Mouse (Mus musculus): ENCODE results near the gene Krt6a. TPM values are rescaled to one million over a fixed set of nuclear protein-coding genes. Genes with fewer than 3 reads are reported as not detected.
"Not testable (repeated sequence)": the region's sequence is repeated elsewhere in the genome, so short reads cannot be mapped to it uniquely, and the experiment has no call there.

The Krt6a gene
- total RNA-seq (2021), result not detected

DNA sequence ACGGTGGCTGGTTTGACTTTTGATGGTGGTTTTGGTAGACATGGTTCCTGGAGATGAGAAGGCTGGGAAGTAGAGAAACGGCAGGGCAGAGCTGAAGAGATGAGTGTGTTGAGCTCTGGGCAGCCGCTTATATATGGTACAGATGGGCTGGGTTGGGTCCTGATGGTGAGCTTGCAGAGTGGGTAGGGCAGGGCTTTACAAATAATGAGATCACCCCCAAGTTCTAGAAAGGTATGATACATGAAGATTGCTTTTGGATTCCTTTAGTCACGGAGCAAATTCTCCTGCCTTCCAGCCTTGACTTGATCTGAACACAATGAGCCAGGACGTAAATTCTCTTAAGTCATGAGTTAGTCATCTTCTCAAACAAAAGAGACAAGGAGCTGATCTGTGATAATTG is at the start of gene Krt6a:
Gene Krt6a (minus strand): TSS at position 101 of the 400 bp plus-strand sequence.
- DNase-seq, result no peak

DNA sequence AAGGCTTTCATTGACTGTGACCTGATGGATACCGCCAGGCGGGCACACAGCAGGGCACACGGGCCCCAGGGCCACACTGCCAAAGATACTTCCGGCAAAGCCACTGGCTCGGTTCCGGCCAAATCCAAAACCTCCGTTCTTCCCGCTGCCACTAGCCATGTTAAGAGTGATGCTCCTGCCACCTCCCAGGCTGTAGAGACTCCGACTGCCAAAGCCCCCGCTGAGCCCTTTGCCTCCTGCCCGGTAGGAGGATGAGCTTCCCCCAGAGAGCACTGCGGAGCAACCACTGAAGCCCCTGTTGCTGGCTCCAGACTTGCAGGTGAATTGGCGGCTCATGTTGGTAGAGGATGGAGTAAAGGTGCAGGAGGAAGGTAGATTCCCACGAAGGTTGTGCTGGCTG is 48.6 kb upstream of the Krt6a start, which contains the start of gene Krt71:
Gene Krt71 (minus strand): TSS at position 399 of the 400 bp plus-strand sequence.
- DNase-seq, result no peak

DNA sequence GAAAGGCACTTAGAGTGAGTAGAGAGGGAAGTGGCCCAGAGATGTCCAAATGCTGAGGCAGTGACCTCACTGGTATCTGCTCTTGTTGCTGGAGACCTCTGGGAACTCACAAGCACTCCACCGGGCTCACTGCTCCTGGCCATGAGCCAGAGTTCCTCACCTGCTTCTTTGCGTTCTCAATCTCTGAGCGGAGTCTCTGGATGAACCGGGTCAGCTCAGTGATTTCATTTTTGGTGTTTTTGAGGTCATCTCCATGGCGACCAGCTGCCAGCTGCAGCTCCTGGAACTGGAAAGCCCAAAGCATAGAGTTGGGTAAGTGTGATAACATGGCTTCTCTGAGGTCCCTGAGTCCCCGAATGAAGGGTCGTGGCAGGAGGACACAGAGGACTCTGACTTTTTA is 43.7 kb upstream of the Krt6a start:
- no peak for DNase-seq

DNA sequence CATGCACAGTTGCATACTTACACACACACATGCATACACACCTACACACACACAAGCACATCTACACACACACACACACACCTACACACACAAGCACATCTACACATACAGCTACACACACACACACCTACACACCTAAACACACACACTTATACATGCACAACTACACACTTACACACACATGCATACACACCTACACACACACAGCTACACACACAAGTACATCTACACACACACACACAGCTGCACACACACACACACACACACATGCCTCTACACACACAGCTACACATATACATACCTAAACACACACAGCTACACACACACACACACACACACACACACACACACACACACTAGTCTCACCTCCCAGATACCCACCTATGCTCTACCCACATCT is 36.5 kb upstream of the Krt6a start:
- no peak for DNase-seq

DNA sequence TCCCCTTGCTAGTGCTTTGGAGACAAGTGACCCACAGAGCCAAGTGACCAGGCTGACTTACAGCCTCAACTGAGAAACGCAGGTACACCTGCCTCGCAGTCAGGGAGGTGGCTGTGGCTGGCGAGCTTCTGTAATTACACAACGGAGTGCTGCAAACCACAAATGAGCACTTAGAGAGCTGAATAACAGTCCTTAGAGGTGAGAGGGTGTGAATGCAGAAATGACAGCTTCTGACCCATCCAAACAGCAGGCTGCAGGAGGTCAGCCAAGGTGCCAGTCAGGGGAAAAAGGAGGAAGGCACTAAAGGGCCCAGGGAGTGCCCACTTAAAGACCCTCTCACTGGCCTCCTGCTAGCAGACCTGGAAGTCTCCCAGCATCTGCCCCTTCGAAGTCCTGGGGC is 30.6 kb upstream of the Krt6a start:
- no peak for DNase-seq

DNA sequence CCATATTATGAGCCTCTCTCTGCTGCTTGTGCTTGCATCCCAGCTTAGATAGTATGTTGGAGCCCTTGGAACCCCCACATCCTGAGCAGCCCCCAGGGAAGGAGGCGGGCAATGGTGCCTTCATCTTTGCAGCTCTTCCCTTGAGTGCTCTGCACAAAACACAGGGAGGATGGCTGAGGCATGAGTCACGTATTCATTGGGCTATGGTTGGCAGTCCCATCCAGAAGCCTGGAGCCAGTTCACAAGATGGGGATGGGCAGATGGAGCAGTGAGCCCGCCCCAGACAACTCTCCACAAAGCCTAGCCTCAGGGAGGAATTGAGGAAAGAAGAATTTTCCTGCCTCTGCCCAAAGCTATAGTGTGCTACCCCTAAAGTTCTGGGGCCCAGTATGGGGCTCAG is 21.7 kb upstream of the Krt6a start:
- DNase-seq, result no peak

DNA sequence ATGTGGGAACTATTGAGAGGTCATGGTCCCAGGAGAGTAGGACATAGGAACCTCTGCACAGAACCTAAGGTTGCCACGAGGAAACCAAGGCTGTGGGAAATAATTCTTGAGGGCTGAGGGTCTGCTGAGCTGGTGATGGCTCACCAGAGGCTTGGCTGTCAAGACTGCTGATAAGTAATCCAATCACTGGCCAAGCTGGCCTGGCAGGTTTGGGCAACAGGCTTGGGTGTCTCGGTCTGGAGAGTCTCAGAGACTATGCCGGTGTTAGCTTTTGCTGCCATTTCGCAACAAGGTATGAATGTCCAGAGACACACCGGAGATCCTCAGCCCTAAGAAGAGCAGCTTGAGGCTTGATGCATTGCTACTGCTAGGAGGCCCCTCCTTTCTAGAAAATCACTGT is 20.2 kb upstream of the Krt6a start:
- no peak for DNase-seq

DNA sequence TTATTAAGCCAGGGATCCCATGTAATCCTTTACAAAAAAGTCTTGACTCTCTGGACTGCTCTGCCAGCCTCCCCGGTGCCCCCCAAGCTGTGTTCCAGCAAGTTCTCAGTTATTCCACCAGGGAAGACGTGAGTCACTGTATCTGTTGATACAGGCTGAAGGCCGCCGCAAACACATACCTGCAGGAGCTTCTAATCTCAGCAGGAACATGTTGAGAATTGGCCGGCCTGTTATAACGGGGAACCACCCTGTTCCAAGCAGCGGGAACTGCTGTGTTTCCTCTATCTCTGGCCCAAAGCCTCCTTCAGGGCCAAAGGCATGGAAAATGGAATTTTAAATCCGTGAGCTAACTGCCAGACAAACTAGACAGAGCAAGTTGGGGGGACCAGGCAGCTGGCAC is 19.6 kb upstream of the Krt6a start:
- no peak for DNase-seq

DNA sequence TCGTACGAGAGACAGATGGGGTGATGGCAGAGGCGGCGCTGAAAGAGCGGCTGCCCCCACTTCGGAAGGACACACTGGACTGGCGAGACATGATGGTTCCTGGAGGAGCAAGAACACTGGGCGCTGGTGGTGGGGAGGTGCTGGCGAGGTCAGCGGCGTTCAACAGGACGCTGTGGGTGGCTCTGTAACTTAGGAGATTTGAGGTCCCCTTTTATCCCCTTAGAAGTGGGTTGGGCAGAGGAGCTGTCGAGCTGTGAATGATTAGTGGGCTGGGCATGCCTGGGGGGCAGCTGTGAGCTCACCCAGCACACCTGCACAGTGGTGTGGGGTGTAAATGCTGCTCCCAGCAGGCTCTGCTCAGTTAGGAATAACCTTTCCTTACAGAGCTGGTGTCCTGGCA is 18.6 kb upstream of the Krt6a start, which contains the start of gene Krt5:
Gene Krt5 (minus strand): TSS at position 179 of the 400 bp plus-strand sequence.
- no peak for DNase-seq

DNA sequence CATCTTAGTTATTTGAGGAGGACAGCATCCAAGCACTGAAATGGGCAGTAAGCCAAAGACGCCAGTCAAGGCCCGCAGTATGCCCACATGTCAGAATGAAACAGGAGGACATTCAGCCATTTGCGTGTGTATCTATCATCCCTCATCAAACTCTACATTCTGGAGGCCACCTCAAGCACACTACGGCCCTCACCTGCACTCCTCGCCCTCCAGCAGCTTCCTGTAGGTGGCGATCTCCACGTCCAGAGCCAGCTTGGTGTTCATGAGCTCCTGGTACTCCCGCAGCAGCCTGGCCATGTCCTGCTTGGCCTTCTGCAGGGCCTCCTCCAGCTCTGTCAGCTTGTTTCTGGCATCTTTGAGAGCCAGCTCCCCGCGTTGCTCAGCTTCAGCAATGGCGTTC is 14.6 kb upstream of the Krt6a start:
- no peak for DNase-seq

DNA sequence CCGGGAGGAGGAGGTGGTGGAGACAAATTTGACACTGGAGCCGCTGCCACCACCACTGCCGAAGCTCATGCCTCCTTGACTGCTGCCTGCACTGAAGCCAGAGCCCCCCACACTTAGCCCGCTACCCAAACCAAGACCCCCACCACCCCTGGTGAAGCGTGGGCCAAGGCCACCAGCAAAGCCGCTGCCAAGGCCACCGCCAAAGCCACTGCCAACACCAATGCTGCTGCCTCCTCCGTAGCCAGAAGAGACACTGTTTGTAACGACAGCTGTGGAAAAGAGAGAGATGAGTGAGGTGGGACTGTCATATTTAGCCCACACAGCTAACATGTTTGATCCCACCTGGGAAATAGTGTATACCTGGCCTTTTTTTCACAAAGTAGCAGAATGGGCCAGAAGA is 13.3 kb upstream of the Krt6a start:
- DNase-seq, result no peak

DNA sequence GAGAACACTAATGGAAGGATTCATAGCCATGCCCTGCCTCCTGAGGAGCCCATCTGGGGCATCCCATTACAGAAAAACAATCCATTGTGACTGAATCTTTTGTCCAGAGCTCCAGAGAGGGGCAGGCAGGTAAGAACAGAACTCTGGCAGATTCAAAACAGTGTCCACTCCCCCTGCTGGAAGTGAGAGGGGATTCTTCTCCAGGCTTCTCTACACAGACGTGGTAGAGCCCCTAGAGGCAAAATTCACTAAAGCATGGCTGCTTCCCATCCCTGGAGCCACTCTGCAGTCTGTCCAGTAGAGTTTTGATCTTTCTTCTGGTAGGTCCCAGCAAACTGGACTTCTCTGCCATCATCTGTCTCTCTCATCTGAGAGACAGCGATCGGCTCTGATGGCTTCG is 10.0 kb upstream of the Krt6a start:
- peak; percentile 24 for DNase-seq

DNA sequence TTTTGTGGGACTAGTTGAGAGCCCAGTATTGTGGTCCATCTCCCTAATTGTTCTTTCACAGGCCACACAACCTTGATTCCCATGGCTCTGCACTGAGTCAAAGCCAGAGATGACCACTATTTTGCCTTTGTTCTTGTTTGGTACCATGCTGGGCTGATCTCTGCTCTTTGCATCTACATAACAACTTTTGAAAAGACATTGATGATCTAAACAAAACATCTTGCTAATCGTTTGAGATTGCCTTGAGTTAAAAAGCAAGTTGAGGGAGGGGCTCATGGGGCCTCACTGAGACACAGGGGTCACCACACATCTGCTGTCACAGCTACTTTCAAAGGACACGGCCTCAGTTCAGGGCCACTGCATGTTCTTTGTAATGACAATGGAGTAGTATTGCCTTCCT is 8.3 kb upstream of the Krt6a start:
- DNase-seq, result no peak

DNA sequence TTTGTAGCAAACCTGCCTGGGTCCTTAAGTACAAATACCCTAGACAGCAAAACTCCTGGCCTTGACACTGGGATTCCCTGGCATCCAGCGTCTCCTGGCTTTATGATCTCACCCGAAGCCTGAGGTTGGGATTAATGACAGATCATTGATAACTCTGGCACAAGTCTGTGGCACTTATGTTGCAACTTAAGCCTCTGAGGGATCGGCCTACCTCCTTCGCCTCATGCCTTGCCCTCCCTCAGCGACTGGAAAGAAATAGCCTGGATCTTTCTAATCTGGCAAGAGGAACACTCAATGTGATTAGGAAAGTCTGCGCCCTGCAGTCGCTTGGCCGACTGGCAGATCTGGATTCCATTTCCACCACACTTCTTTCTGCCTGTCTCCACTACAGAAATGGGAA is 5.8 kb upstream of the Krt6a start:
- no peak for DNase-seq

DNA sequence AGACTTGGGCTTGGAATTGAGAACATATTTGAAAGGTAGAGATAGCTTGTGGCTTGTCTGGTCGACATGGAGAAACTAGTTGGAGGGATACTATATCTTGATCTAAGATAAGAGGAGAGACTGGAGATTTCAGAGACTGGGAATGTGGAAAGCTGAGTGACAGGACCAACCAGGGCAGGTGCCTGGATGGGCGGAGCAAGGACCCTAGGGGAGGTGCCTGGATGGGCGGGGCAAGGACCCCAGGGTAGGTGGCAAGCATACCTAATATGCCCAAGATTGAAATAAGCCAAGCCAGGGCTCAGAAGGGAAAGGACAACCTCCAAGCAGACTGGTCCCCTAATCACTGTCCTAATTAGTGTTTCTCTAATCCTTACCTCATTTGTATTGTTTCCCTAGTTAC is 5.1 kb upstream of the Krt6a start:
- no peak for DNase-seq

DNA sequence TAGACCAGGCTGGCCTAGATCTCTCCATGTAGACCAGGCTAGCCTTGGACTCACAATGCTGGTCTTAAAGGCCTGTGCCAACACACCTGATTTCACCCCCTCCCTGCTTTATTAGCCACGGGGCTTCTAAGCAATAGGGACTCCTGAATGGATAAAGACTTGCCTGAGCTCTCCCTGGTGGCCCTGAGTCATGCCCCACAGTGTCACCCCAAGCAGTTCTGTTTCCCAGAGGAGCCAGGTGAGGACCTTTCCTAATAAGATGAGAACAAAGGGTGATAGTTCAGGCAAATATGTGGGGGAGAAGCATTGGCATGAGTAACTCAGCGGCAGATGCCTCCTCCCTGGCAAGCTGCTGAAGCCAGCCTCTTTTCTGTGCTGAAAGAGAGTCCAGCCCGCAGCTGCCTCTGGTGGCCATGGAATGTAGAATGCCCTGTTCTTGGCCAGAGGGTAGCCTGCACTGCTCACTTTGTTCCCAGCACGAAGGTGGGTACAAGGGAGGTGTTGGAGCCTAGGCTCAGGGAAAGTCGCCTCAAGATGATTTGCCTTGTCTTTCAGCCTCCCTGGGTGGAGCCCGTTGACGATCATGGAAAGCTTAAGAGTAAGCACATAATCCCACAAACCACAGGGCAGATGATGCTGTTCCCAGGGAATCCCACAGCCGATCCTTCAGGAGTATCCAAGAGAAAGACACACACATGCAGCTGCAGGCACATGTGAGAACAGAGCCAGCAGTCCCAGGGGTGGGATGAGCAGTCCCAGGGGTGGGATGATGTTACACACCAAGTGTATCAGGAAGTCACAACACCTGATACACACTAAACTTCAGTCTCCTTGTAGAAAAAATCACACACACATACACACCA is 3.5 kb upstream of the Krt6a start:
- no peak for DNase-seq

DNA sequence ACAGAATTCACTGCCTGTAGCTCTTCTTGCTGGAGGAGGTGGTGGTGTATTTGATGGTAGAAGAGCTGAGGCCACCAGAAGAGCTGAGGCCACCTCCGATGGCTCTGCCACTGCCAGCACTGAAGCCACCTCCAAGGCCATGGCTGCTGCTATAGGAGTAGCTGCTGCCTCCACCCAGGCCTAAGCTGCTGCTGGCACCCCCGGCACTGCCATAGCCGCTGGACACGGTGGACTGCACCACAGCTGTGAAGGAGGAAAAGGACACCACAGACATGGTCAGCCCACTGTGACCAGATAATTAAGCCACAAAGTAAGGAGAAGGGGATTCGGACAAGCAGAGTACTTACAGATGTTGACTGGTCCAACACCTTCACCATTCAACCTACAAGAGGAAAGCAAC is 3.6 kb downstream of the Krt6a start:
- not testable (repeated sequence) for DNase-seq

DNA sequence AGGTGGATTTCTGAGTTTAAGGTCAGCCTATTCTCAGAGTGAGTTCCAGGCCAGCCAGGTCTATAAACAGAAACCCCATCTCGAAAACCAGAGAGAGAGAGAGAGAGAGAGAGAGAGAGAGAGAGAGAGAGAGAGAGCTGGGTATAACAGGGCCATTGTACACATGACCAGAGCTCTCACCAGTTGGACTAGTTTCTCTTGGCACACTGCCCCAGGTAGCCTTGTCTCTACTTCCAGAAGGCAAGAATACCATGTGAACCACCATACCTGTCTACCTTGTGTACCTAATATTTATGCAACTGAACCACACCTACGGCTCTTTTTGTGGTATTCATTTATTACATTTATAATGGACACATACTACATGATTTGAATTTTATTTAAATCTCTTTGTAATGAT is 5.9 kb downstream of the Krt6a start:
- no peak for DNase-seq

DNA sequence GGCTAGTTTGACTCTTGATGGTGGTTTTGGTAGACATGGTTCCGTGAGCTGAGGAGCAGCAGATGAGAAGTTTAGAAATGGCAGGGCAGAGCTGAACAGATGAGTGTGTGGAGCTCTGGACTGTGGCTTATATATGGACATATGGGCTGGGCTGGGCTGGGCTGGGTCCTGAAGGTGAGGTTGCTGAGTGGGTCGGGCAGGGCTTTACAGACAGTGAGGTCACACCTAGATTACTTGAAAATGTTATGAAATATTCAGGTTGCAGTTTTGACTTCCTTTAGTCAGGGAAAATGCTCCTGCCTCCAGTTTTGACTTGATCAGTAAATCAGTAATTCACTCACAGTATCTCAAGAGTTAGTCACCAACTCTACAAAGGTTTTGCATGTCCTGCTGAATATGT is 13.9 kb downstream of the Krt6a start, which contains the start of gene Krt6b:
Gene Krt6b (minus strand): TSS at position 101 of the 400 bp plus-strand sequence.
- no peak for DNase-seq

DNA sequence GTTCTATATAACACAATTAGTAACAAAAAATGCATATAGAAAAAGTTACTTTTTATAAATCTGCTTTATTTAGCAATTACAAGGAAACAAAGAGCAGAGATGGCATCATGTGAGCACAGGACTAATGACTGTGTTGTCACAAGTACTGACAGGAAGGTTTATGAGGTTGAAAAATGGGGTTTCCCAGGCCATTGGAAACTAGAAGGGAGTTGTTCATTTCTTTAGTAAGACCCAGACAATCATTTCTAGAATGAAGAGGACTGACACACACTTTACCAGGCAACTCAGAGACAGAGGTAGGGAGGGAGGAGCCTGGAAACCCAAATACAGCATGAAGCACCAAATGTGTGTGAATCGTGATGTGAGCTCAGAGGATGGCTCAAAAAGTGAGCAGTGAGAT is 18.1 kb downstream of the Krt6a start:
- no peak for DNase-seq

DNA sequence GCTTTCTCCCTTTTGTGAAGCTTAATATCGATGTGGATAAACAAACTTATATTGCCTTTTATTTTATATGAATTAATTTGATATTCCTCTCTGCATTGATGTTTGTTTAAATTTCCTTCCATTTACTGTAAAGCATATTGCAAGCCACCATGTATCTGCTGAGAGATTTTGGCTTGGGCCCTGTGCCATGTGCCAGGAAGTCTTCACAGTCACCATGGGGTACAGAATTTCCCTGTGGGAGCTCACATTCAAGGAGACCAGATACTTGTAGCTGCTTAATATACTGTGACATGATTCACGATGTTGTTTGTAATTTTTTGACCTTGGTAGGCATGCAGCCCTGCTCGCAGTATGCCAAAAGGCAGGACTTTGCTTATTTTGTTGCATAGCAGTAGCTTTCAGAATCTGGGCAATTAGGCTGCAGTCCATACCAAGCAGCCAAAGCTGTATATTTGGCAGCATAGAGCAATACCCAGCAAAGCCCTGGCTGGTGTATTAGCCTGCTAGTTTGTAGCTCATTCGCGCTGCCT is 41.3 kb downstream of the Krt6a start:
- no peak for DNase-seq

DNA sequence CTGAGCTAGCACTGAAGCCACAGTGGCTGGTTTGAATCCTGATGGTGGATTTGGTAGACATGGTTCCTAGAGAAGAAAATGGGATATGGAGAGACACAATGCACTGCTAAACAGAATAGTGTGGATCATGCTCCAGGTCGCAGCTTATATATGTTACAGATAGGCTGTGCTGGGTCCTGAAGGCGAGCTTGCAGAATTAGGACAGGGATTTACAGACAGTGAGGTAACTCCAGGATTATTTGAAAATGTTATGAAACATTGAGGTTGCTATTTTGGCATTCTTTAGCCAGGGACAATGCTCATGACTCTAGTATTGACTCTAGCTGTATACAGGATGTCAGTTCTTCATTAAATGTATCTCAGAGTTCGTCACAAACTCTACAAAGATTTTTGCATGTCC is 46.8 kb downstream of the Krt6a start, which contains the start of gene Gm5478:
Gene Gm5478 (minus strand): TSS at position 101 of the 400 bp plus-strand sequence.
- no peak for DNase-seq
